Mouse (Mus musculus) c-Kit-positive CD71-positive TER-119-positive erythroid progenitor cells, embryonic 14.5 days (primary cell): ENCODE measurements around the gene Sp9.

Experiments used
- DNase-seq: peaks from one replicate; pipeline ENCODE4 v3.0.0-alpha.2; 2013; ENCODE audit warnings: low spot score

Sp9 gene

GRCm38 (mm10) chr2:73274119-73274920, 2.6 kb downstream of the Sp9 start:
- DNase-seq = no peak

- DNase-seq = no peak
Observed at GRCm38 (mm10) chr2:73275261-73276040, 3.7 kb downstream of the Sp9 start.

DNA sequence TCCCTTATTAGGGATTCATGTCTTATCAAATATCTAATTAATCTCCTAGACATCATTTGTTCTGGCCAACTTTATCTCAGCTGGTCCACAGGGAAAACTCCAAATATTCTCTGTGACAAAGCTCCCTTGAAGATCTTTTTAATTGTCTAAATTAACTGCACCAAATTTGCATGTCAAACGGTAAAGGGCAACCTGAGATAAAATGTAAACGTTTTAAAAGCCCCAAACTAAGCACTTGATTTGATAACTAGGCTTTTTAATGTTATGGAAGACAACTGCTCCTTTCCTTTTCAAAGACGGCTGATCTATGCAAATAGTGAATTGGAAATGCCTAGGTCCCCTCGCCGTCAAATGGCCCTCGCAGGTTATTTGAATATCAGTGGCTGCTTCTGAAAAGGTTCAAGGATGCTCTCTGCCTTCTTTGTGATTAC, 4.4 kb downstream of the Sp9 start:
- no peak for DNase-seq

- DNase-seq = no peak
Observed at GRCm38 (mm10) chr2:73277021-73277708, 5.4 kb downstream of the Sp9 start.

GRCm38 (mm10) chr2:73277709-73278075, 6.0 kb downstream of the Sp9 start:
- DNase-seq = no peak

- peak; percentile 82 for DNase-seq
Observed at GRCm38 (mm10) chr2:73278131-73278854, 6.6 kb downstream of the Sp9 start.

GRCm38 (mm10) chr2:73278869-73279268, 7.1 kb downstream of the Sp9 start:
- DNase-seq = no peak

DNA sequence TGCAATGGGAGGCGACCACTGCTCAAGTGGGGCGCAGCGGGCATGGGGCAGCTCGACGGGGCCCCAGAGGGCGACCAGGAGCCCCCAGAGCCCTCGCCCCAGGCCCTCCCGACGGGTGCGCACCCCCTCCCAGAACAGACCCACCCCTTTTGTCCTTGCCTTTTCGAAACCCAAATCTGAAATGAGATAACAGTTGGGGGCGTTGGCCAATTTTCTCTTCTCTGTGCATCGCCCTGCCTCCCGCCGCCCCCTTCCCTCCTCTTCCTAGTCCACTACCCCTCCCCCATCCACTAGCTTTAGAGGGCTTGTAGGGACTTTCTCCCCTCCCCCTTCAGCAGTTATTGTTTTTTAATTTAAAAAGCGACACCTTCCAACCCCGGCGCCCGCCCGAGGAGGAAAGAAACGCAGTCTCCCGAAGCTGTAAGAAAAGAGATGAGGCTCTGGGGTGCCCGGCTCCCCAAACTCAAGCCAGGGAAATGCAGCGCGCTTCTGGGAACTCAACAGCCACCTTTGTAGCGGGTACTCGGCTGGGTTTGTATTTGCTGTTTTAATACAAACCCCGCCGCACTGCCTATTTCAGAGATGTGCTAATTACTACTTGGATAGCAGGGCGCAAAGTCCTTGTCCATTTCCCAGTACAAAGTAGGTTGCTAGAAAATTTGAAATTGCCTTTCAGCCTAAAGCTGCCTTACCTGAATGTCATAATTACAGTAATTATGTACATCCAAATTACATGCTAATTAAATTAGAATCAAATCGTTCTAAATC, 7.7 kb downstream of the Sp9 start:
- no peak for DNase-seq

- DNase-seq = no peak
Observed at GRCm38 (mm10) chr2:73280356-73281047, 8.8 kb downstream of the Sp9 start.

DNA sequence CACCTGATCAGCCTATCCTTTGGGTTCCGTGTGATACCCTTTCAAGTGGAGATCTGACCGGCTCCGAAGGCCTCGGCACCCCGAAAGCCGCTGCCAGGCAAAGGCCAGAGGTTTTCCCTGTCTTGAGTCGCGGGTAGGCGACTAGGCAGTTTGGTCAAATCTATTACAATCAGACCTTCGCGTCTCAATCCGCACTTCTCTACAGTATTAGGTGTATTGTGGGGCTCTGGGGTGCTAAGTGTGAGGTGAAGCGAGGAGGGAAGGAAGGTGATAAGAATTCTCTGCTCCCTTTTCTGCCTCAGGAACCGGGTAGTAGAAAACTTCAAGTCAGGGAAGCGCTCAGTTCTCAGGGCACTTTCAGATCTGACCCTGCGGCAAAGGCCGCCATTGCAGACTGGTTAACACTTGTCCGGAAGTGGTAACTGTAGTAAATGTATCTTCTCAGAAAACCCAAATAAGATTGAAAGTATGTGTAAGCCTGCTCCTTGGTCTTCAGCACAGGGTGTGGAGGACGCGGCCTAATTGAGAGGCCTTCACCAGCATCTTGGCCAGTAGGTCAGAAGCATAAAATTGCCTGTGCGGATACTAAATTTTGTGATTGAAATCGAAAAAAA, 9.4 kb downstream of the Sp9 start:
- DNase-seq = no peak

DNA sequence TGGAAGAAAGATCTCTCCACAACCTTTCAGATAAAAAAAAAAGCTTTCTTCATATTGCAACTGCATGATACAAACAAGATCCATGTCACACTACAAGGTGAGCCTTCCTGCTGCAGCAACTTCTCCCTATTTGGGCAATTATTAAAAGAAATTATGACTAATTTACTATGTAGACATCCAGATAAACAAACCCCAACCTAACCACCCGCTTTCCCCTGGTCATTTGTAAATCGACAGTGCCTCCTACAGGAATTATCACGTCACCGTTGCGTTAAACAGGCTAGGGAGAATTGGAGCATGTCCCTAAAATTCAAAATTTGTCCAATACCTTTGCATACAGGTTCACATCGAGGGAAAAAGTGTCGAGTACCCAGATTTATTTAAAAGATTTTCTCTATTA, 10.0 kb downstream of the Sp9 start:
- DNase-seq = no peak

DNA sequence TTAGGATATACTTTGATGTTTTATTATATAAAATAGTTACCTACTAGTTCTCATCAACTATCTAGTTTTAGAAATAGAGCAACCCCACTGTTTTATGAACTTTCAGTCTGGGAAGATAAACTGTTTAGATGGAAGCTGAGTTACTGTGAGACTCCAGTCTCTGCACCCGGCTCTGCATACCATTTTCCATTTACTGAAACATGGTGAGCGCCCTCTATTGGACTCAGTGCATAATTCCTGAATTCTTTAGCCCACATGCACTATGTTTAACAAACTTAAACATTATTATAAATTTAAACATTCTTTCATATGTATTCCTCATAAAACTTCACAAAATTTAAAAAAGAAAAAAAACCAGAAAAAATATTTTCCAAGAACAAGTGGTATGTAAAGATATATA, 13.9 kb downstream of the Sp9 start:
- no peak for DNase-seq

DNA sequence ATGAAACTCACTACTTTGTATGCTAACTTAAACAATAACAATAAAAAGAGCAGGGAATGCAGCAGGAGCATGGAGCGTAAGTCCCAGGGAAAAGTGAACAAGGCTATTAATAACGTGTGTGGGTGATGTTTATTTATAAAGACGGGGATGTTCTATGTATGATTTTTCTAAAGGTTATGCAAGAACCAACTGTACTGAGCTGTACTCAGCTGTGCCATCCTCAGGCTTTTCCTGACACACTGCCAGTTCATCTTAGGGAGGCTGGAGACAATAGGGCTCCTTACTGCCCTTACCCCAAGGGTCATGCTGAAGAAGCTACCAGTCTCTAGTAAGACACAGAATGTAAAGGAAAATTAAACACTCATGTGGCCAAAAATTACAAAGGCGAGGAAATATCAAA, 19.4 kb downstream of the Sp9 start:
- no peak for DNase-seq

GRCm38 (mm10) chr2:73295023-73295422, 23.3 kb downstream of the Sp9 start:
- DNase-seq = no peak

GRCm38 (mm10) chr2:73298154-73298553, 26.4 kb downstream of the Sp9 start:
- DNase-seq = no peak

GRCm38 (mm10) chr2:73298841-73299240, 27.1 kb downstream of the Sp9 start:
- no peak for DNase-seq

DNA sequence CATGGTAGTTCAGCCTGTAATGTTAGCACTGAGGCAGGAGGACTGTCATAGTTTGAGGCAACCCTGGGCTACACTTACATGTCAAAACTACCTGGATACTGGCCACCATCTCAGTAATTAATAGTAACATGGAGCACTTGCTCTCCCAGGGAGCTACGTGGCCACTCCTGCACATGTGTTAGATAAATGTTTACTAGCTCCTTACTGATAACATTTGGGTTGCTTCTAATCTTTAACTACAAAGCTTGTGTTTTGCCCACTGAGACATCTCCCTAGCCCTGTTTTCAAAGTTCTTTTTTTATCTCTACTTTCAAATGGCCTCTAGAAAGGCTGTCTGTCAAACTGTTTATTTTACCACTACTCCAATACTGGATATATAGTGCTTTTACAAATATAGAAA, 30.3 kb downstream of the Sp9 start:
- DNase-seq = peak; percentile 43

DNA sequence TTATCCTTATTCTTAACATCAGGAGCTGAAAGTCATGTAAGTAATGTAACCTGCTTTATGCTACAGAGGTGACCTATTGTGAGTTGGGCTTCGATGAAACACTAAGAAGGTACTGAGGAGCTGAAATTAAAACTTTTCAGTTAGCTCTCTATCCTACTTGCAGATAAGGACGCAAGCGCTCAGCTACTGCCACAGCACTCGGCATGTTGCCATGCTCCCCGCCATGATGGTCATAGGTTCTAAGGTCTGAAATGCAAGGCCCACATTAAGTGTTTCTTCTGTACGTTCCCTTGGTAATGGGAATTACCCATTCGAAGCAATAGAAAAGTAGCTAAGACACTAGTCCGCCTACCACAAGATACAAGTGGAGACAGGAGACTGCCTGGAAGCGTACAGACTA, 31.0 kb downstream of the Sp9 start:
- DNase-seq = no peak

GRCm38 (mm10) chr2:73304506-73304905, 32.8 kb downstream of the Sp9 start:
- no peak for DNase-seq

DNA sequence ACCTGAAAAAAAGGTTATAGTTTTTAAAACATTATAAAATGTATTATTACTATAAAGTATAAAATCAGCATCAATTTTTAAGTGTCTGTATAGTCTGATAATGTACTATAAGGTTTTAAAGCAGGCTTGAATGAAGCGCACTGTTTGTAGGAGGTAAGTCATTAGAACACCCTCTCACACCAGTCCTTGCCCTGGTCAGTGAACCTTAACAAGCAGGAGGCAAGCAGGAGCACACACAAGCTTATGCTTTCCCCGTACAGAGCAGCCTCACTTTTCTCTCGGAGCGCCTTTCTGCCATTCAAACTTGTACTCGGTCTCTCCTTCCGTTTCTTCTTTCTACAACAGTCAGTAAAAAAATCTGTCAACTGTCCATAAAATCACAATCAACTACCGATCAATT, 34.3 kb downstream of the Sp9 start:
- no peak for DNase-seq
